In the genomic region with DNA sequence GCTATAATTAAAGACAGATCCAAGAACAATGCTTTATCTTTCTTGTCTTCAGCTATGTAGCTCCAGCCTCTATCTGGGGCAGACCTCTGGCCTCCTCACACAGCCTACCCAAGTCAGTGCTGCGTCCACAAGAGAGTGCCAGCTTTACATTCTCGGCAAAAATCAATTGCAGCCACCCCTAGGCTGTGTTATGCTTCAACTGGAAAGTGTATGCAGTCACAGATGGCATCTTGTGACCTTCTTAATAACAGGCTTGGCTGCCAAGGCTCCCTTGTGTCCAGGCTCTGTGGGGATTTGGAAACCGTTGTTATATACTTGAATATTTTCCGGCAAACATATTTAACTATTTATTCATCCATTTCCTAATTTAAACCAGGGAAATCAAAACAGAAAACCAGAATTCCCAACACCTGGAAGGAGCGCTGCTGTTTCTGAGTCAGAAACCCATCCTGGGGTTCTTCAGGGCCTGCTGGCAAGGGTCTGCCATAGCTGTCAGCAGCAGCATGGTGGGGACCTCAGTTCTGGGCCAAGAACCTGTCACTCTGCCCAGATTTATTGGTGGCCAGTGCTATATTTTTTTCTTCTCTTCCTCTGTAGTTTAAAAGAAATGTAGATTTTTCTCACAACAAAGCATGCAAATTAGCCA, we compare ENCODE assay signal across 10 mouse cellular contexts. TPM values are rescaled to one million over a fixed set of nuclear protein-coding genes. Genes with fewer than 3 reads are reported as not detected.
A peak's percentile ranks its signal among the peaks of the same experiment; 100 is the strongest.
DNase-seq lines count a peak whose midpoint lies in the region; ATAC-seq and TF ChIP-seq lines count a peak whose summit lies in the region.
"Had no signal": no experiment of that assay in that cellular context is flagged by ENCODE, and none has a peak within 500 bp of the region (broad histone marks: within the 10 kb centered on the region; RNA-seq: fewer than 3 reads in every experiment).

No protein-coding gene starts in this region.

- peak overlapping the region; percentile 8; the same call in 1 of the 2 replicates for H3K27ac ChIP-seq in hindbrain, embryonic 15.5 days (replicated peaks)
- no peak overlapping the region for H3K27ac ChIP-seq in hindbrain, embryonic 10.5 days
- peak overlapping the region; percentile 64; the same call in 1 of the 2 replicates for H3K27ac ChIP-seq in cerebellum, adult 2 months (ENCODE audit: insufficient read depth, low read length)
- H3K27ac ChIP-seq in forebrain, embryonic 16.5 days (ENCODE audit: low read length), result 0 out of 2 replicates have a peak overlapping the region, but pooled peaks have one; percentile 25
- H3K27ac ChIP-seq: liver, embryonic 15.5 days had no signal

- H3K9ac ChIP-seq in hindbrain, embryonic 15.5 days, result no peak overlapping the region
- no peak overlapping the region for H3K9ac ChIP-seq in forebrain, embryonic 16.5 days (replicated peaks; ENCODE audit: low read depth, low read length)
- H3K9ac ChIP-seq: liver, embryonic 15.5 days had no signal

- H3K9me3 ChIP-seq in hindbrain, embryonic 15.5 days, result no peaks in the 10 kb centered on the region
- H3K9me3 ChIP-seq in hindbrain, embryonic 10.5 days, result 0 out of 2 replicates have a peak, but pooled peaks cover 3% of the 10 kb centered on the region
- H3K9me3 ChIP-seq in forebrain, embryonic 16.5 days (ENCODE audit: control insufficient read depth, low read length), result peaks cover 3% of the 10 kb centered on the region; the same call in 1 of the 2 replicates
- H3K9me3 ChIP-seq: liver, embryonic 15.5 days had no signal

- no peak overlapping the region for H3K4me2 ChIP-seq in hindbrain, embryonic 15.5 days
- no peak overlapping the region for H3K4me2 ChIP-seq in forebrain, embryonic 16.5 days (ENCODE audit: low read length)
- H3K4me2 ChIP-seq: liver, embryonic 15.5 days had no signal

- no peak for TF ChIP-seq CTCF in cerebellum, adult 2 months (IDR thresholded peaks at IDR 0.05; ENCODE audit: borderline replicate concordance, insufficient read depth, low read depth, low read length)

- no peaks in the 10 kb centered on the region for H3K27me3 ChIP-seq in hindbrain, embryonic 15.5 days
- H3K27me3 ChIP-seq in hindbrain, embryonic 10.5 days (ENCODE audit: insufficient read depth, poor library complexity, severe bottlenecking), result no peaks in the 10 kb centered on the region
- no peaks in the 10 kb centered on the region for H3K27me3 ChIP-seq in cerebellum, adult 2 months (ENCODE audit: control insufficient read depth, insufficient read depth, low read length)
- H3K27me3 ChIP-seq in forebrain, embryonic 16.5 days (replicated peaks; ENCODE audit: control insufficient read depth, insufficient read depth, low read length), result no peaks in the 10 kb centered on the region
- H3K27me3 ChIP-seq: liver, embryonic 15.5 days had no signal

- no peak for DNase-seq in hindbrain, embryonic 10.5 days (ENCODE audit: low spot score)
- peak; percentile 85 for DNase-seq in adipocyte (ENCODE audit: low spot score)
- DNase-seq in cerebellum, adult 2 months, result peak; percentile 67 to 86
- DNase-seq in natural killer cell, adult 2 months (ENCODE audit: low spot score in 2 of 2), result no peak
- DNase-seq in B cell, adult 2 months, result no peak

- no peaks in the 10 kb centered on the region for H3K36me3 ChIP-seq in hindbrain, embryonic 15.5 days
- H3K36me3 ChIP-seq in hindbrain, embryonic 10.5 days, result no peaks in the 10 kb centered on the region
- no peaks in the 10 kb centered on the region for H3K36me3 ChIP-seq in forebrain, embryonic 16.5 days (ENCODE audit: control insufficient read depth, insufficient read depth)
- H3K36me3 ChIP-seq: liver, embryonic 15.5 days had no signal

- 55% methylated on average over 5 of the region's 5 CpGs for WGBS in hindbrain, embryonic 15.5 days
- 69% methylated on average over 5 of the region's 5 CpGs for WGBS in hindbrain, embryonic 10.5 days
- 7% methylated on average over 5 of the region's 5 CpGs for WGBS in cerebellum, adult 2 months
- 59% methylated on average over 5 of the region's 5 CpGs for WGBS in forebrain, embryonic 16.5 days

- ATAC-seq in hindbrain, embryonic 15.5 days (ENCODE audit: low FRiP score, low read depth), result 0 out of 2 replicates have a peak, but pooled peaks have one; percentile 56
- peak; percentile 45; the same call in 1 of the 2 replicates for ATAC-seq in forebrain, embryonic 16.5 days
- ATAC-seq: midbrain, embryonic 16.5 days had no signal

- peaks cover 9% of the 10 kb centered on the region; the same call in 1 of the 2 replicates for H3K4me1 ChIP-seq in hindbrain, embryonic 15.5 days (replicated peaks)
- peaks cover 22% of the 10 kb centered on the region for H3K4me1 ChIP-seq in hindbrain, embryonic 10.5 days (replicated peaks)
- peaks cover 9% of the 10 kb centered on the region for H3K4me1 ChIP-seq in cerebellum, adult 2 months (ENCODE audit: control insufficient read depth, insufficient read depth, low read length)
- peaks cover 2% of the 10 kb centered on the region; the same call in 1 of the 2 replicates for H3K4me1 ChIP-seq in forebrain, embryonic 16.5 days (replicated peaks; ENCODE audit: control insufficient read depth, insufficient read depth, low read length)
- H3K4me1 ChIP-seq: liver, embryonic 15.5 days had no signal

- no peak overlapping the region for H3K4me3 ChIP-seq in hindbrain, embryonic 15.5 days
- no peak overlapping the region for H3K4me3 ChIP-seq in hindbrain, embryonic 10.5 days
- no peak overlapping the region for H3K4me3 ChIP-seq in cerebellum, adult 2 months (replicated peaks; ENCODE audit: insufficient read depth, low read depth, low read length)
- no peak overlapping the region for H3K4me3 ChIP-seq in forebrain, embryonic 16.5 days (replicated peaks; ENCODE audit: low read length)
- H3K4me3 ChIP-seq: liver, embryonic 15.5 days had no signal

- no peak for TF ChIP-seq POLR2A in cerebellum, adult 2 months (IDR thresholded peaks at IDR 0.05; ENCODE audit: borderline replicate concordance, insufficient read depth, low read length)

RNA-seq across cellular contexts. Expression of a gene that starts 26.1 kb away (rescaled TPM):
- polyA plus RNA-seq in hindbrain, embryonic 15.5 days (2015; fragmentation: Nextera tagmentation; extraction: Ambion mirVana), result not detected in 2 replicates
- polyA plus RNA-seq in hindbrain, embryonic 10.5 days (2016; fragmentation: Nextera tagmentation; extraction: Ambion mirVana), result not detected in 2 replicates
- polyA plus RNA-seq in cerebellum, adult 2 months (2012; rRNA removed), result 0.11 TPM in 1 of 2 replicates, not detected in the other
- polyA plus RNA-seq in forebrain, embryonic 16.5 days (2015; fragmentation: Nextera tagmentation; extraction: Ambion mirVana), result not detected in 2 replicates
- polyA plus RNA-seq: heart, embryonic 14.5 days; liver, embryonic 15.5 days; midbrain, embryonic 16.5 days had no signal

Comparison
In these comparisons a context has a peak if more than half of its experiments do, and no peak if none do; other contexts are left out.
1. DNase-seq: peak in adipocyte (single experiment) and cerebellum, adult 2 months (2 of 2); none in hindbrain, embryonic 10.5 days (single experiment), natural killer cell, adult 2 months (0 of 2) and B cell, adult 2 months (0 of 2).